Mouse (Mus musculus) embryonic facial prominence, embryonic 13.5 days (tissue): ENCODE results near the gene Actn3. TPM values are rescaled to one million over a fixed set of nuclear protein-coding genes. Genes with fewer than 3 reads are reported as not detected.

Source experiments
- polyA plus RNA-seq: library from polyadenylated mRNA; unstranded; fragments of >200 nt; fragmentation: Nextera tagmentation; extraction: Ambion mirVana; gene quantifications from 2 replicates; pipeline ENCODE4 v1.2.1, GENCODE M21; 2015

The Actn3 gene
- polyA plus RNA-seq, 1 experiment from 2014 or later: 6.3 TPM

Other genes starting within 250 kb of the Actn3 start
- gene Gm960, start 179.2 kb downstream of the Actn3 start, polyA plus RNA-seq: 5.2 and 8.0 TPM in 2 replicates
- 2.6 and 2.9 TPM in 2 replicates for gene Sptbn2, start 166.7 kb downstream of the Actn3 start, polyA plus RNA-seq
- 107 and 114 TPM in 2 replicates for gene Rbm4b, start 121.4 kb downstream of the Actn3 start, polyA plus RNA-seq
- 82.5 and 98.2 TPM in 2 replicates for gene Rbm4, start 84.0 kb downstream of the Actn3 start, polyA plus RNA-seq
- gene Gm21992, start 66.3 kb downstream of the Actn3 start, polyA plus RNA-seq: 42.5 and 51.4 TPM in 2 replicates
- gene Rbm14, start 66.3 kb downstream of the Actn3 start, polyA plus RNA-seq: 84.7 and 87.6 TPM in 2 replicates
- 60.9 and 64.3 TPM in 2 replicates for gene Ccs, start 38.6 kb downstream of the Actn3 start, polyA plus RNA-seq
- 0.06 and 0.26 TPM in 2 replicates for gene Ccdc87, start 38.5 kb downstream of the Actn3 start, polyA plus RNA-seq
- gene Ctsf, start 22.8 kb downstream of the Actn3 start, polyA plus RNA-seq: 40.4 and 45.8 TPM in 2 replicates
- 10.4 and 11.1 TPM in 2 replicates for gene Zdhhc24, start 759 bp upstream of the Actn3 start, polyA plus RNA-seq
- gene Bbs1, start 28.7 kb upstream of the Actn3 start, polyA plus RNA-seq: 4.1 and 5.6 TPM in 2 replicates
- gene Dpp3, start 50.4 kb upstream of the Actn3 start, polyA plus RNA-seq: 110 and 121 TPM in 2 replicates
- gene Peli3, start 65.2 kb upstream of the Actn3 start, polyA plus RNA-seq: 4.2 and 6.1 TPM in 2 replicates
- gene Mrpl11, start 84.2 kb upstream of the Actn3 start, polyA plus RNA-seq: 117 and 118 TPM in 2 replicates
- gene Npas4, start 112.4 kb upstream of the Actn3 start, polyA plus RNA-seq: not detected in 2 replicates
- 4.3 and 5.8 TPM in 2 replicates for gene Slc29a2, start 146.0 kb upstream of the Actn3 start, polyA plus RNA-seq
- 47.1 and 49.5 TPM in 2 replicates for gene B4gat1, start 160.9 kb upstream of the Actn3 start, polyA plus RNA-seq
- 2.3 and 3.5 TPM in 2 replicates for gene AC124502.3, start 161.0 kb upstream of the Actn3 start, polyA plus RNA-seq
- 40.6 and 42.9 TPM in 2 replicates for gene Brms1, start 163.4 kb upstream of the Actn3 start, polyA plus RNA-seq
- 0.99 and 1.5 TPM in 2 replicates for gene Rin1, start 172.6 kb upstream of the Actn3 start, polyA plus RNA-seq
- gene Cd248, start 190.2 kb upstream of the Actn3 start, polyA plus RNA-seq: 89.1 and 90.6 TPM in 2 replicates
- 2.6 and 4.6 TPM in 2 replicates for gene Tmem151a, start 207.6 kb upstream of the Actn3 start, polyA plus RNA-seq
- 72.4 and 87.2 TPM in 2 replicates for gene Yif1a, start 210.6 kb upstream of the Actn3 start, polyA plus RNA-seq
- gene Cnih2, start 220.6 kb upstream of the Actn3 start, polyA plus RNA-seq: 50.6 and 60.1 TPM in 2 replicates
- gene Rab1b, start 229.2 kb upstream of the Actn3 start, polyA plus RNA-seq: 234 and 262 TPM in 2 replicates
- 20.7 and 30.4 TPM in 2 replicates for gene Klc2, start 240.7 kb upstream of the Actn3 start, polyA plus RNA-seq